Mouse (Mus musculus): ENCODE measurements around the gene Hba-a2. TPM values are rescaled to one million over a fixed set of nuclear protein-coding genes. Genes with fewer than 3 reads are reported as not detected.
"Not testable (repeated sequence)": the region's sequence is repeated elsewhere in the genome, so short reads cannot be mapped to it uniquely, and the experiment has no call there.

Gene Hba-a2
- polyA plus RNA-seq, 1 experiment from 2014 or later, result 16,715 TPM

DNA sequence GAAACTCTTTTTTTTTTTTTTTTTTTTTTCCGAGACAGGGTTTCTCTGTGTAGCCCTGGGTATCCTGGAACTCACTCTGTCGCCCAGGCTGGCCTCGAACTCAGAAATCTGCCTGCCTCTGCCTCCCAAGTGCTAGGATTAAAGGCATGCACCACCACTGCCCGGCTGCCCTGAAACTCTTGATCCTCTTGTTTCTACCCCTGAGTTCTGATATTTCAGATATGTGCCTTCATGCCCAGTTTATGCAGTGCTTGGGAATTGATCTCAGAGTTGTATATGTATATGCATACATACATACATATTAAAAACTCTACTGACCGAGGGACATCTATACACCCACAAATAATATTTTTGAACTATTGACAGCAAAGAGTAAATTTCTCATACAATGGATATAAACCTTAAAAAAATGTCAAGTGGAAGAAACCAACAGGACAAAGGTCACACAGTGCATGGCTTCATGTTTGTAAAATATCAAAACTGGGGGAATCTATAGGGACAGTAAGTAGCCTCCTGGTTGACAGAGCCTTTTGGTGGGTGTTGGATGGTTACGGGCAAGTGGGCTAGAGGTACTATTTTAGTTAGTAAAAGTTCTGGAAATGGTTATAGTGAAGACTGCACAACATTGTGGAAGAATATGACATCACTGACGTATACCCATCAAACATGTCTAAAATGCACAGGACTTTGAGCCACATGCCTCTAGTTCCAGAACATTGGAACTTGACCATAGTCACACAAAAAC, 11.1 kb upstream of the Hba-a2 start:
- Histone ChIP-seq H3K36me3 (no peaks in the 10 kb centered on the region), H3K4me3 (no peak overlapping the region), H3K27ac (no peak overlapping the region), H3K9ac (no peak overlapping the region), H3K4me1 (no peaks in the 10 kb centered on the region), H3K9me3 (no peaks in the 10 kb centered on the region), H3K4me2 (no peak overlapping the region), H3K27me3 (0 out of 2 replicates have a peak, but pooled peaks cover 3% of the 10 kb centered on the region)
- ATAC-seq (ENCODE audit: insufficient number of reproducible peaks, low FRiP score, low TSS enrichment, low read depth), result no peak
- WGBS, result 78% methylated on average over 7 of the region's 7 CpGs

GRCm38 (mm10) chr11:32285887-32286286, 10.4 kb upstream of the Hba-a2 start:
- H3K4me2 ChIP-seq; H3K27me3 ChIP-seq; H3K27ac ChIP-seq; H3K9ac ChIP-seq; H3K4me3 ChIP-seq; H3K36me3 ChIP-seq; H3K4me1 ChIP-seq; H3K9me3 ChIP-seq; ATAC-seq (ENCODE audit: insufficient number of reproducible peaks, low FRiP score, low TSS enrichment, low read depth): not testable (repeated sequence)

- H3K36me3 ChIP-seq; H3K9me3 ChIP-seq; H3K27ac ChIP-seq; H3K9ac ChIP-seq; H3K4me1 ChIP-seq; H3K27me3 ChIP-seq; ATAC-seq (ENCODE audit: insufficient number of reproducible peaks, low FRiP score, low TSS enrichment, low read depth): not testable (repeated sequence)
- Histone ChIP-seq H3K4me2 (peak within 1 kb of the TSS; percentile 56), H3K4me3 (peak within 1 kb of the TSS; percentile 32)
- 17% methylated on average over 32 of the region's 33 CpGs for WGBS
Measured at GRCm38 (mm10) chr11:32286695-32287492, 9.4 kb upstream of the Hba-a2 start, which contains the start of gene Hbq1b. Gene Hbq1b (plus strand): TSS chr11:32286965.

GRCm38 (mm10) chr11:32287493-32287825, 8.8 kb upstream of the Hba-a2 start:
- Histone ChIP-seq H3K9ac (no peak overlapping the region), H3K36me3 (no peaks in the 10 kb centered on the region), H3K4me2 (no peak overlapping the region), H3K4me3 (no peak overlapping the region), H3K27ac (no peak overlapping the region), H3K27me3 (0 out of 2 replicates have a peak, but pooled peaks cover 2% of the 10 kb centered on the region), H3K9me3 (no peaks in the 10 kb centered on the region), H3K4me1 (no peaks in the 10 kb centered on the region)
- no peak for ATAC-seq (ENCODE audit: insufficient number of reproducible peaks, low FRiP score, low TSS enrichment, low read depth)
- 69% methylated on average over 9 of the region's 9 CpGs for WGBS

DNA sequence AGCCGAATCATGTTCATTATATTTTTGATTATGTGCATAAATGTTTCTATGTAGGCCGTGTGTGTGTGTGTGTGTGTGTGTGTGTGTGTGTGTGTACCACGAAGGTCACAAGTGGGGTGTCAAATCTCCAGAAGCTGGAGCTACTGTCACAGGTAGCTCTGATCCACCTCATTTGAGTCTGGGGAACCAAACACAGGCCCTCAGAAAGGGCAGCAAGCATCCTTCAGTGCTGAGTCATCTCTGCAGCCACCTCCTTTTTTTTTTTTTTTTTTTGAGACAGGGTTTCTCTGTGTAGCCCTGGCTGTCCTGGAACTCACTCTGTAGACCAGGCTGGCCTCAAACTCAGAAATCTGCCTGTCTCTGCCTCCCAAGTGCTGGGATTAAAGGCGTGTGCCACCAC, 3.5 kb upstream of the Hba-a2 start:
- H3K4me3 ChIP-seq; ATAC-seq (ENCODE audit: insufficient number of reproducible peaks, low FRiP score, low TSS enrichment, low read depth); H3K4me2 ChIP-seq; H3K4me1 ChIP-seq; H3K9me3 ChIP-seq; H3K27ac ChIP-seq; H3K9ac ChIP-seq; H3K36me3 ChIP-seq; H3K27me3 ChIP-seq: not testable (repeated sequence)
- WGBS, result 77% methylated on average over 4 of the region's 4 CpGs

- H3K4me1 ChIP-seq; H3K9ac ChIP-seq; H3K4me3 ChIP-seq; H3K36me3 ChIP-seq; H3K9me3 ChIP-seq; H3K27me3 ChIP-seq; H3K4me2 ChIP-seq; ATAC-seq (ENCODE audit: insufficient number of reproducible peaks, low FRiP score, low TSS enrichment, low read depth); H3K27ac ChIP-seq: not testable (repeated sequence)
- 73% methylated on average over 3 of the region's 3 CpGs for WGBS
Measured at GRCm38 (mm10) chr11:32293479-32293878, 2.8 kb upstream of the Hba-a2 start.

- H3K4me3 ChIP-seq; H3K27ac ChIP-seq; ATAC-seq (ENCODE audit: insufficient number of reproducible peaks, low FRiP score, low TSS enrichment, low read depth); H3K9ac ChIP-seq; H3K4me1 ChIP-seq; H3K9me3 ChIP-seq; H3K36me3 ChIP-seq; H3K4me2 ChIP-seq: not testable (repeated sequence)
- 44% methylated on average over 2 of the region's 2 CpGs for WGBS
- H3K27me3 ChIP-seq, result peaks cover 14% of the 10 kb centered on the region
Measured at GRCm38 (mm10) chr11:32297417-32297816, 1.1 kb downstream of the Hba-a2 start.

DNA sequence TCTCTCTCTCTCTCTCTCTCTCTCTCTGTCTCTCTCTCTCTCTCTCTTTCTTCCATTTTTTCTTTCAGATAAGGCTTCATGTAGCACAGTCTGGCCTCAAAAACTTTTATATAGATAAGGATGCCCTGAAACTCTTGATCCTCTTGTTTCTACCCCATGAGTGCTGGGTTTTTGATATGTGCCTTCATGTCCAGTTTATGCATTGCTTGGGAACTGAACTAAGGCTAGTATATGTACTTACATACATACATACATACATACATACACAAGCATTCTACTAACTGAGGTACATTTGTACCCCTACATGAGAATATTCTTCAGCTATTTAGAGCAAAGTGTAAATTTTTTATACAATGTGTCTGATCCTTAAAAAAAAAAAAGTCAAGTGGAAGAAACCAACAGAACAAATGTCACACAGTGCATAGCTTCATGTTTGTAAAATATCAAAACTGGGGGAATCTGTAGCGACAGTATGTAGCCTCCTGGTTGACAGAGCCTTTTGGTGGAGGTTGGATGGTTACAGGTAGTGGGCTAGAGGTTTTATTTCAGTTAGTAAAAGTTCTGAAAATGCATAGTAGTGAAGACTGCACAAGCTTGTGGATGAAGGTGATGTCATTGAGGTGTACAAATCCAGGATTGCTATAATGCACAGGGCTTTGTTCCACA, 1.7 kb downstream of the Hba-a2 start:
- 90% methylated on average over 1 of the region's 1 CpGs for WGBS
- no peak for ATAC-seq (ENCODE audit: insufficient number of reproducible peaks, low FRiP score, low TSS enrichment, low read depth)
- H3K4me3 ChIP-seq, result no peak overlapping the region
- H3K27me3 ChIP-seq, result peaks cover 13% of the 10 kb centered on the region
- H3K27ac ChIP-seq, result no peak overlapping the region
- H3K9me3 ChIP-seq, result no peaks in the 10 kb centered on the region
- no peaks in the 10 kb centered on the region for H3K4me1 ChIP-seq
- no peak overlapping the region for H3K9ac ChIP-seq
- no peak overlapping the region for H3K4me2 ChIP-seq
- H3K36me3 ChIP-seq, result no peaks in the 10 kb centered on the region

DNA sequence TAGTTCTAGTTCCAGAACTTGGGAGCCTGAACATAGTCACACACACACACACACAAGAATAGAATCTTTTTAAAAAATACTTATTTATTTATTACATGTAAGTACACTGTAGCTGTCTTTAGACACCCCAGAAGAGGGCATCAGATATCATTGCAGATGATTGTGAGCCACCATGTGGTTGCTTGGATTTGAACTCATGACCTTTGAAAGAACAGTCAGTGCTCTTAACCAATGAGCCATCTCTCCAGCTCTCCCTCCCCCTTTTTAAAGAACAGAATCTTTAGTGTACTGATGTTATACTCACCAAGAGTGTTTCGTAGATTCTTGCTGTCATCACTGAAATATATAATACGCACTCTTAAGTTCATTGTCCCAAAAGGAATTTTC, 2.2 kb downstream of the Hba-a2 start:
- no peaks in the 10 kb centered on the region for H3K4me1 ChIP-seq
- 97% methylated on average over 2 of the region's 2 CpGs for WGBS

GRCm38 (mm10) chr11:32299865-32300264, 3.6 kb downstream of the Hba-a2 start, which contains the start of gene Hbq1a:
Gene Hbq1a (plus strand): TSS chr11:32300069.
- H3K4me1 ChIP-seq; H3K36me3 ChIP-seq; ATAC-seq (ENCODE audit: insufficient number of reproducible peaks, low FRiP score, low TSS enrichment, low read depth); H3K9ac ChIP-seq; H3K27ac ChIP-seq; H3K9me3 ChIP-seq: not testable (repeated sequence)
- 7% methylated on average over 16 of the region's 16 CpGs for WGBS
- Histone ChIP-seq H3K4me3 (peak within 1 kb of the TSS; percentile 23), H3K27me3 (peaks cover 13% of the 10 kb centered on the region), H3K4me2 (peak within 1 kb of the TSS; percentile 38)

More for the DNA sequence above, 2.2 kb downstream of the Hba-a2 start:
- no peak overlapping the region for H3K4me2 ChIP-seq
- H3K9me3 ChIP-seq, result no peaks in the 10 kb centered on the region
- no peak overlapping the region for H3K4me3 ChIP-seq
- no peak overlapping the region for H3K27ac ChIP-seq
- no peaks in the 10 kb centered on the region for H3K36me3 ChIP-seq
- ATAC-seq (ENCODE audit: insufficient number of reproducible peaks, low FRiP score, low TSS enrichment, low read depth), result no peak
- H3K9ac ChIP-seq, result no peak overlapping the region
- H3K27me3 ChIP-seq, result peaks cover 13% of the 10 kb centered on the region

DNA sequence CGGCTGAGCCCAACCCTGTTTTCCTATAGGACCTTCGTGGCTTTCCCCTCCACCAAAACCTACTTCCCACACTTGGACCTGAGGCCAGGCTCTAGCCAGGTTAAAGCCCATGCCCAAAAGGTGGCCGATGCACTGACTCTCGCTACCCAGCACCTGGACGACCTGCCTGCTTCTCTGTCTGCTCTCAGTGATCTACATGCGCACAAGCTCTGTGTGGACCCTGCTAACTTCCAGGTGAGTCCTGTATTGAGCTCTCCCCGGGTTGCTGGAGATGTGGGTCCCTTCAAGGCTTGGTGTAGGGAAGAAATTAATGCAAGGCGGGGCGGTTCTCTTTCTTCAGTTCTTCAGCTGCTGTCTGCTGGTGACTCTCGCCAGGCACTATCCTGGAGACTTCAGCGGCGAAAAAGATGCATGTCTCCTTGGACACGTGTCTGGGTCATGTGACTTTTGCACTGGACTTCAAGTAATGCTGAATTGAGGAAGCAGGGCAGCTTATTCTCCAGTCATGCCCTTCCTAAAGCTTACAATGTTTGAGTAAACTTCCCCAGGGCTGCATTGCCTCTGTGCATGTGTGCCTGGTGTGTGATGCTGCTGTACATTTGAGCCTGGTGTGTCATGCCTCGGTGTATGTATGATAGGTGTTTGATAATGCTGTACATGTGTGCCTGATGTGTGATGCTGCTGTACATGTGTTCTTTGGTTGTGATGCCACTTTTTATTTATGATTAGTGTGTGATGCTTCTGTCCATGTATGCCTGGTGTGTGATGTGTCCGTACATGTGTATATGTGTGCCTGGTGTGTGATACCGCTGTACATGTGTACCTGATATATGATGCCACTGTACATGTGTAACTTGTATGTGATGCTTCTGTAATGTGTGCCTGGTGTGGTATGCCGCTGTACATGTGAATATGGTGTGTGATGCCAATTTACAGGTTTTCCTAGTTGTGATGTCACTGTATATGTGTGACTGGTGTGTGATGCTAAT, 4.3 kb downstream of the Hba-a2 start:
- ATAC-seq (ENCODE audit: insufficient number of reproducible peaks, low FRiP score, low TSS enrichment, low read depth), result no peak
- H3K27me3 ChIP-seq, result peaks cover 13% of the 10 kb centered on the region
- H3K4me1 ChIP-seq, result no peaks in the 10 kb centered on the region
- peak overlapping the region; percentile 38 for H3K4me2 ChIP-seq
- no peak overlapping the region for H3K27ac ChIP-seq
- no peak overlapping the region for H3K9ac ChIP-seq
- WGBS, result 51% methylated on average over 15 of the region's 17 CpGs
- H3K36me3 ChIP-seq, result no peaks in the 10 kb centered on the region
- peak overlapping the region; percentile 23 for H3K4me3 ChIP-seq
- H3K9me3 ChIP-seq, result no peaks in the 10 kb centered on the region

All from limb, embryonic 15.5 days (tissue).